Mouse (Mus musculus) hindbrain, postnatal 0 days (tissue): Measurements from ENCODE around the gene Epha3. TPM values are rescaled to one million over a fixed set of nuclear protein-coding genes. Genes with fewer than 3 reads are reported as not detected.

ENCODE experiments used
- ATAC-seq: fragments of 200-750 bp; cut with Nextera tagmentation; 2 replicates; pipeline ENCODE4 v1.8.0; 2017; ENCODE audit warnings: mild to moderate bottlenecking, moderate TSS enrichment, moderate library complexity
- DNase-seq: peaks from one replicate; pipeline ENCODE4 v3.0.0-alpha.2; 2015; ENCODE audit warnings: low spot score
- H3K27ac ChIP-seq: fragments of 300-500 bp; sonication (generic); 2 replicates; pipeline ENCODE4 v1.5.1; 2014; ENCODE audit warnings: mild to moderate bottlenecking
- H3K27me3 ChIP-seq: fragments of 300-500 bp; sonication (generic); 2 replicates; pipeline ENCODE4 v1.6.1; 2014; ENCODE audit warnings: low read length, mixed read lengths; ENCODE audit not compliant: insufficient read depth
- H3K36me3 ChIP-seq: fragments of 300-500 bp; sonication (generic); 2 replicates; pipeline ENCODE4 v1.6.1; 2014; ENCODE audit warnings: low read length, mixed read lengths; ENCODE audit not compliant: insufficient read depth
- H3K4me1 ChIP-seq: fragments of 300-500 bp; sonication (generic); 2 replicates; pipeline ENCODE4 v1.6.1; 2014; ENCODE audit warnings: antibody characterized with exemption, low read length, mixed read lengths; ENCODE audit not compliant: insufficient read depth
- H3K4me2 ChIP-seq: fragments of 300-500 bp; sonication (generic); 2 replicates; pipeline ENCODE4 v1.6.1; 2014; ENCODE audit warnings: low read depth, mild to moderate bottlenecking, low read length, moderate library complexity, mixed read lengths
- H3K4me3 ChIP-seq: fragments of 300-500 bp; sonication (generic); 2 replicates; pipeline ENCODE4 v1.5.1; 2014; ENCODE audit warnings: low read length
- H3K9ac ChIP-seq: fragments of 300-500 bp; sonication (generic); replicated peaks from 2 replicates; pipeline ENCODE4 v1.6.1; 2014; ENCODE audit warnings: mild to moderate bottlenecking, low read length, moderate library complexity, mixed read lengths
- H3K9me3 ChIP-seq: fragments of 300-500 bp; sonication (generic); 2 replicates; pipeline ENCODE4 v1.6.1; 2016; ENCODE audit warnings: low read length, mixed read lengths
- CTCF ChIP-seq: IDR thresholded peaks from 2 replicates; pipeline ENCODE4 v1.5.1; 2016; ENCODE audit warnings: antibody characterized with exemption, control low read depth, low read depth
- WGBS: fragments of 180-500 bp; shearing (Covaris S2); extraction: QIAGEN DNeasy Blood & Tissue Kit; methylation state at CpG from one replicate; pipeline ENCODE4 v1.1.7; 2014; 5-methylcytosine and 5-hydroxymethylcytosine counted together
- polyA plus RNA-seq: library from polyadenylated mRNA; unstranded; fragments of >200 nt; fragmentation: Nextera tagmentation; extraction: Ambion mirVana; gene quantifications from 2 replicates; pipeline ENCODE4 v1.2.1, GENCODE M21; 2015
- total RNA-seq: library from RNA; depleted of rRNA; stranded (reverse); fragments of >200 nt; gene quantifications from 2 replicates; pipeline ENCODE4 v1.2.3, GENCODE M21; 2014

The Epha3 gene
- total and polyA plus RNA-seq, 2 experiments from 2014 or later, result 11.3 to 23.3 TPM

DNA sequence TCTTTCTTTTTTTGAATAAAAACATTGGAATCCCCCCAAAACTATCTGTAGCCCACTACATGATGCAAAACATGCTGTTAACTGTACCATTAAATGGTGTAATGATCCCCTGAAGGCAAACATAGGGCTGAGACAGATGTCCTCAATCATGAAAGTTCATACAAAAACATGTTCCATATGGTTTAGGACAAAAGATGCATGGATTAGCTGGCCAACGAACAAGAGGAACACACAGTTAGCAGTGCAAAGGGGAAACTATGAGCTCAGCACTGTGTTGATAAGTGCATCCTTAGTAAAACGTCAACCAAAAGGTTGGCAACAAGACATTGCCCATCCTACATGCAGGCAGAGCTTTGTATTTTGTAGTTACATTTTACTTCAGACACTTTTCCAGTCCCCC lies 335.2 kb downstream of the Epha3 start:
- no peaks in the 10 kb centered on the region for H3K9me3 ChIP-seq
- no peak for ATAC-seq
- H3K36me3 ChIP-seq, result no peaks in the 10 kb centered on the region
- no peaks in the 10 kb centered on the region for H3K4me1 ChIP-seq
- no peak overlapping the region for H3K4me3 ChIP-seq
- H3K9ac ChIP-seq, result no peak overlapping the region
- no peak overlapping the region for H3K27ac ChIP-seq
- 55% methylated on average over 2 of the region's 2 CpGs for WGBS
- no peak for TF ChIP-seq CTCF
- no peaks in the 10 kb centered on the region for H3K27me3 ChIP-seq
- no peak for DNase-seq
- H3K4me2 ChIP-seq, result no peak overlapping the region

DNA sequence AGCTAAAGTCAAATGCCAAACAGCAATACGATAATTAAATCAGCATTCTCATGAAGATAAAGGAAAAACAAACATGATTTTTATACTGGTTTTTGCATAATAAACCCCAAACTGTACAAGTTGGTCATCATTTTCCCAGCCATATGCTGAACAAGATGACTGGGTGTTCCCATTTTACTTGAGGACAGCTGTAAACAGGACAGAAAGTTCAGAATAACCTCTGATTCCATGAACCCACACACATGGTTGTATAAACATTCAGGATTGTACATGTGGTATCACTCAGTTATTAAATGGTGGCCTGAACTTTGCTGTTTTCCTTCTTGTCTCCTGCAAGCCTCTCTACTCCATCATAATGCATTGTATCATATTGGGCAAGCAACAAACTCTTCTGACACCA lies 346.3 kb downstream of the Epha3 start:
- no peak overlapping the region for H3K4me2 ChIP-seq
- TF ChIP-seq CTCF, result no peak
- no peaks in the 10 kb centered on the region for H3K9me3 ChIP-seq
- no peak overlapping the region for H3K4me3 ChIP-seq
- H3K27me3 ChIP-seq, result no peaks in the 10 kb centered on the region
- H3K4me1 ChIP-seq, result no peaks in the 10 kb centered on the region
- ATAC-seq (no peak), DNase-seq (no peak)
- 82% methylated on average over 1 of the region's 1 CpGs for WGBS
- no peak overlapping the region for H3K9ac ChIP-seq
- no peaks in the 10 kb centered on the region for H3K36me3 ChIP-seq
- no peak overlapping the region for H3K27ac ChIP-seq

- WGBS, result 88% methylated on average over 2 of the region's 2 CpGs
- TF ChIP-seq CTCF, result no peak
These were observed 353.9 kb downstream of the Epha3 start for GRCm38 (mm10) chr16:63510069-63510468.

GRCm38 (mm10) chr16:63506437-63506836 lies 357.5 kb downstream of the Epha3 start:
- Histone ChIP-seq H3K4me2 (no peak overlapping the region), H3K27me3 (no peaks in the 10 kb centered on the region), H3K9me3 (no peaks in the 10 kb centered on the region), H3K4me1 (peaks cover under 1% of the 10 kb centered on the region; the same call in 1 of the 2 replicates), H3K4me3 (no peak overlapping the region), H3K36me3 (no peaks in the 10 kb centered on the region), H3K9ac (no peak overlapping the region), H3K27ac (no peak overlapping the region)
- no peak for DNase-seq
- WGBS, result 64% methylated on average over 2 of the region's 2 CpGs
- TF ChIP-seq CTCF, result no peak
- ATAC-seq, result no peak

More at GRCm38 (mm10) chr16:63510069-63510468, 353.9 kb downstream of the Epha3 start:
- Histone ChIP-seq H3K4me1 (no peaks in the 10 kb centered on the region; the same call in 1 of the 2 replicates), H3K27me3 (no peaks in the 10 kb centered on the region), H3K36me3 (no peaks in the 10 kb centered on the region), H3K4me3 (no peak overlapping the region), H3K4me2 (no peak overlapping the region), H3K9ac (no peak overlapping the region), H3K9me3 (no peaks in the 10 kb centered on the region), H3K27ac (no peak overlapping the region)
- DNase-seq (no peak), ATAC-seq (no peak)

DNA sequence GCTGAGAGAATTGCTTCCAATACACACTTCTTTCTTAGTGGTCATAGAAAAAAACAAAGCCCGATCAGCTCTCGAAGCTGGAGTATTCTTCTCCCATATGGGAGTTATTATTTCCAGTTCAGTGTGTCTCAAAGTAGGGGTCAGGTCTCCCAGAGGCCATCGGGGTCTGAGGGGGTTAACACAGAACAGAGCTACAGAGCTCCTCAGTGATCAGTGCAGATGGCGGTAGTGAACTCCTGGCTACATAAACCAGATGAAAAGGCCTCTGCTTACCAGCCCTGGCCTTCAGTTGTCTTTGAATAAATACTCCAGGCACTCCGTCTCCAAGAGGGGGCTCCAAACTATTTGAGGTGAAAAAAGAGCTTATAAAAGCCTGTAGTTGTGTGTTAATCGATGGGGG lies 362.5 kb downstream of the Epha3 start:
- Histone ChIP-seq H3K27me3 (no peaks in the 10 kb centered on the region), H3K36me3 (no peaks in the 10 kb centered on the region), H3K9ac (no peak overlapping the region), H3K4me3 (no peak overlapping the region), H3K9me3 (no peaks in the 10 kb centered on the region), H3K4me1 (peaks cover 4% of the 10 kb centered on the region; the same call in 1 of the 2 replicates), H3K27ac (no peak overlapping the region), H3K4me2 (no peak overlapping the region)
- TF ChIP-seq CTCF, result no peak
- WGBS, result 35% methylated on average over 6 of the region's 6 CpGs
- no peak for ATAC-seq
- DNase-seq, result no peak

GRCm38 (mm10) chr16:63500975-63501393 lies 363.0 kb downstream of the Epha3 start:
- Histone ChIP-seq H3K4me1 (peaks cover 4% of the 10 kb centered on the region; the same call in 1 of the 2 replicates), H3K27me3 (no peaks in the 10 kb centered on the region), H3K9ac (no peak overlapping the region), H3K4me3 (no peak overlapping the region), H3K4me2 (no peak overlapping the region), H3K36me3 (no peaks in the 10 kb centered on the region), H3K9me3 (no peaks in the 10 kb centered on the region), H3K27ac (no peak overlapping the region)
- no peak for DNase-seq
- no peak for ATAC-seq
- no peak for TF ChIP-seq CTCF
- WGBS, result 31% methylated on average over 4 of the region's 4 CpGs
